Mouse (Mus musculus): ENCODE results near the gene Bloc1s4. TPM values are rescaled to one million over a fixed set of nuclear protein-coding genes. Genes with fewer than 3 reads are reported as not detected.

Bloc1s4 gene
- total and polyA plus RNA-seq, 3 experiments, result 20.9 to 23.3 (median 21.2) TPM

DNA sequence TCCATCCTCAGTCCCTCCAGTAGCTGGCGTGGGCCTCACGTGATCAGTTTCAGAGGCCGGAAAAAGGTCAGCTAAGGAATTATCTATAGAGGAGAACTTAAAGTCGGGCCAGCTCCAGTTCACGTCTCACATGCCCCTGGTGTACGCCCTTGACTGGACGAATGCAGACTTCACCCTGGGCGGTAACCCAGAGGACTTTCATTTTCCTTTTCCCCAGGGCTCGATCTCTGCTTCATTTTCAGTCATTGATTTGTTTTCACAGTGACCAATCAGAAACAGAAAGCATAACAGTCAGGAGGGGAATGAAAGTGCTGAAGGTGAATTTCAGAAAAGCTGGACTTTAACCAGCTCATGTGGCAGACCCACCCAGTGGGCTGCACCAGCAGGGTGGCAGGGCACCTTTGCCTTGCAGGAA, 22.1 kb downstream of the Bloc1s4 start (continued):
- TF ChIP-seq CHD1 (IDR thresholded peaks at IDR 0.05; ENCODE audit: low read depth, low read length) (no peak), RAD21 (IDR thresholded peaks at IDR 0.05; ENCODE audit: low read depth, low read length) (no peak), PAX5 (IDR thresholded peaks at IDR 0.05; ENCODE audit: low read length) (no peak), ZC3H11A (IDR thresholded peaks at IDR 0.05; ENCODE audit: low read depth, low read length) (no peak), KAT2A (IDR thresholded peaks at IDR 0.05; ENCODE audit: insufficient replicate concordance, low read length) (no peak), GABPA (IDR thresholded peaks at IDR 0.05; ENCODE audit: insufficient replicate concordance, low read depth, low read length) (no peak), ZMIZ1 (IDR thresholded peaks at IDR 0.05; ENCODE audit: low read depth, low read length) (no peak), MAFK (IDR thresholded peaks at IDR 0.05; ENCODE audit: insufficient replicate concordance, low read length) (no peak), HCFC1 (IDR thresholded peaks at IDR 0.05; ENCODE audit: low read depth, low read length) (no peak), ETS1 (conservative IDR thresholded peaks at IDR 0.05; ENCODE audit: low read depth, low read length) (peak; percentile 30; the same call in 1 of the 2 replicates), ZNF384 (IDR thresholded peaks at IDR 0.05; ENCODE audit: low read depth, low read length) (no peak), POLR2A (IDR thresholded peaks at IDR 0.05; ENCODE audit: low read depth, low read length) (peak; percentile 36; the same call in 1 of the 2 replicates), EP300 (IDR thresholded peaks at IDR 0.05; ENCODE audit: low read length) (peak; percentile 57), BHLHE40 (IDR thresholded peaks at IDR 0.05; ENCODE audit: low read depth, low read length) (peak; percentile 85), JUN (IDR thresholded peaks at IDR 0.05; ENCODE audit: insufficient read depth, low read depth, low read length) (no peak), ELF1 (IDR thresholded peaks at IDR 0.05; ENCODE audit: low read depth, low read length) (no peak), UBTF (IDR thresholded peaks at IDR 0.05; ENCODE audit: low read depth, low read length) (no peak)

DNA sequence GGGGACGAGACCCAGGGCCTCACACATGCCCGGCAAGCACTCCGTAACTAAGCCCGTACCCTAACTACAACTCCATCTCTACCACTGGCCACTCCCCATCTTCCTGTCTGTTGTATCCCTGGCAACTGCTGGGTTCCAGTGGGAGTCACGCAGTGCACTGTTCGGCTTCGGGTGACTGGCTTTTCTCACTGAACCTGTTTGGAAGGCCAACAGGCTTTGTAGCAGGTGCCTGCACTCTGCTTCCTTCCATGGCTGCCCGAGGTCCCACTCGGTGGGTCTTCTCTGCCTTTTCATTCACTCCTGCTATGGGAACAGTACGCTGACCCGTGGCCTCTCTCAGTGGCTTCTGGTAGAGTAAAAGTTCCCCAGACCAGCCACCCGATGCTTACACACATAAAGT, 22.6 kb downstream of the Bloc1s4 start:
- dilution Hi-C loops (cut with MboI; ENCODE audit: extremely low pct_ligation_motif_present, extremely low pct_unique_long_range_greater_than_20kb, low sequenced_read_pairs), result no loop called here
- H3K27ac ChIP-seq (ENCODE audit: insufficient read depth, low read depth), result no peak overlapping the region
- in situ Hi-C loops (cut with MboI; ENCODE audit: low pct_ligation_motif_present, low pct_unique_long_range_greater_than_20kb, low sequenced_read_pairs), result no loop called here
- H3K9ac ChIP-seq (ENCODE audit: insufficient read depth, low read depth), result no peak overlapping the region
- TF ChIP-seq ZKSCAN1 (IDR thresholded peaks at IDR 0.05; ENCODE audit: borderline replicate concordance, low read depth, low read length) (no peak), ELF1 (IDR thresholded peaks at IDR 0.05; ENCODE audit: low read depth, low read length) (no peak), BHLHE40 (IDR thresholded peaks at IDR 0.05; ENCODE audit: low read depth, low read length) (no peak), ETS1 (conservative IDR thresholded peaks at IDR 0.05; ENCODE audit: low read depth, low read length) (no peak), ZNF384 (IDR thresholded peaks at IDR 0.05; ENCODE audit: low read depth, low read length) (no peak), HCFC1 (IDR thresholded peaks at IDR 0.05; ENCODE audit: low read depth, low read length) (no peak)
- DNase-seq (ENCODE audit: extremely low read depth), result no peak
- H3K4me2 ChIP-seq (ENCODE audit: insufficient read depth, low read depth, poor library complexity, severe bottlenecking), result peak overlapping the region; percentile 73
- peaks cover 6 to 39% of the 10 kb centered on the region in 2 experiments; a peak in 3 of 4 replicates for H3K4me1 ChIP-seq (ENCODE audit: control insufficient read depth in 1 of 2, insufficient read depth in 2 of 2)
- H3K36me3 ChIP-seq (replicated peaks in 1 of 2; ENCODE audit: control insufficient read depth in 1 of 2, insufficient read depth in 1 of 2, low read length in 1 of 2), result no peaks in the 10 kb centered on the region
- H3K4me3 ChIP-seq (replicated peaks in 1 of 3; ENCODE audit: low read depth in 2 of 3, low read length in 2 of 3, poor library complexity in 1 of 3), result peak overlapping the region in 1 of 3 experiments; percentile 26
- no peaks in the 10 kb centered on the region for H3K27me3 ChIP-seq (replicated peaks)
- no peaks in the 10 kb centered on the region for H3K9me3 ChIP-seq (replicated peaks; ENCODE audit: low read length)
- no peaks in the 10 kb centered on the region for H3K79me2 ChIP-seq (replicated peaks; ENCODE audit: control insufficient read depth, extremely low read depth, insufficient read depth, poor library complexity, severe bottlenecking)
